Mouse (Mus musculus): Measurements from ENCODE around the gene Mecom. TPM values are rescaled to one million over a fixed set of nuclear protein-coding genes. Genes with fewer than 3 reads are reported as not detected.

The Mecom gene
- polyA plus RNA-seq, 1 experiment from 2014 or later, result 13.0 TPM

DNA sequence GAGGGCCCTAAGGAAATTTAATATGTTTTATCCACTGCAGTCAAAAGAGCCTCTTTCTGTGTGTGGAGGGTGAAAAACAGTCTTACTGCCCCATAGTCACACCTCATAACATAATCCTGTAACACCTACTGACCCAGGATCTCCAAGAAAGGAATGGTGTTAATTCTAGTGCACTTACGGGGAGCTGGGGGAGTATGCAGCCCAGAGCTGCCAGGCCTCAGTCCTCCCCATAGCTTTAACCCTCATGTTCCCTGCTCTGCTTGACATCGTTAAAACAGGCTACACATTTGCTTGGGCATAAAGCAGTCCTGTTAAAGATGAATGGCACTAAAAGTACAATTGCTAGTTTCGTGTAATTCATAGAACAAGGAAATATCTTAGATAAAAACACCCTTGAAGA lies 335.0 kb downstream of the Mecom start:
- Histone ChIP-seq H3K9me3 (ENCODE audit: control insufficient read depth, low read length) (no peaks in the 10 kb centered on the region), H3K27me3 (replicated peaks; ENCODE audit: control insufficient read depth, insufficient read depth, low read length) (peaks cover 3% of the 10 kb centered on the region; the same call in 1 of the 2 replicates), H3K27ac (replicated peaks; ENCODE audit: low read depth, low read length) (no peak overlapping the region), H3K4me3 (ENCODE audit: low read depth, low read length) (no peak overlapping the region), H3K9ac (ENCODE audit: low read depth, low read length) (no peak overlapping the region), H3K4me2 (ENCODE audit: low read depth, low read length) (no peak overlapping the region), H3K36me3 (ENCODE audit: control insufficient read depth, insufficient read depth, low read length) (no peaks in the 10 kb centered on the region), H3K4me1 (ENCODE audit: control insufficient read depth, insufficient read depth, low read length) (peaks cover 8% of the 10 kb centered on the region; the same call in 1 of the 2 replicates)
- DNase-seq (ENCODE audit: low spot score) (no peak), ATAC-seq (ENCODE audit: low read depth) (no peak)
- WGBS, result 50% methylated on average over 3 of the region's 3 CpGs

- H3K27ac ChIP-seq (replicated peaks; ENCODE audit: low read depth, low read length), result no peak overlapping the region
- no peaks in the 10 kb centered on the region for H3K27me3 ChIP-seq (replicated peaks; ENCODE audit: control insufficient read depth, insufficient read depth, low read length)
- H3K4me1 ChIP-seq (ENCODE audit: control insufficient read depth, insufficient read depth, low read length), result peaks cover 8% of the 10 kb centered on the region; the same call in 1 of the 2 replicates
- no peak overlapping the region for H3K4me3 ChIP-seq (ENCODE audit: low read depth, low read length)
- no peaks in the 10 kb centered on the region for H3K36me3 ChIP-seq (ENCODE audit: control insufficient read depth, insufficient read depth, low read length)
- no peaks in the 10 kb centered on the region for H3K9me3 ChIP-seq (ENCODE audit: control insufficient read depth, low read length)
- no peak for ATAC-seq (ENCODE audit: low read depth)
- H3K9ac ChIP-seq (ENCODE audit: low read depth, low read length), result no peak overlapping the region
- no peak overlapping the region for H3K4me2 ChIP-seq (ENCODE audit: low read depth, low read length)
- DNase-seq (ENCODE audit: low spot score), result no peak
Measured at GRCm38 (mm10) chr3:30209131-30209530, 338.7 kb downstream of the Mecom start.

DNA sequence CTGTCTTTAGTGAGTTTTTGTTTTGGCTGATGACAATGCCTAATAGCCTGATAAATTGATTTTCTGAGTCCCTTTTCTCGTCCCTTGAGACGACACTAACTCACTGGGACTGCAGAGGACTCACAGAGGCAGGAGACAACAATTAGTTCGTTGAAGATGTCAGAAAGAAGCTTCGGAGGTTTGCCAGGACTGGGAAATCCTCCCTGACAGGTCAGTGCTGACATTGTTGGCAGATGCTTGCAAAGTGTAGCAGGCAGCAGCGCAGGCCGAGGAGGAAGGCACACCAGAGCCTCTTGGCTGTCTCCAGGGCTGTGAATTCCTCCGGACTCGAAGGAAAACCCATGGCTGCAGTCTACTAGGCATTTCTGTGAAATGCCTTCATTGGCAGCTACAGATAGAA lies 339.9 kb downstream of the Mecom start:
- H3K4me2 ChIP-seq (ENCODE audit: low read depth, low read length), result no peak overlapping the region
- no peaks in the 10 kb centered on the region for H3K27me3 ChIP-seq (replicated peaks; ENCODE audit: control insufficient read depth, insufficient read depth, low read length)
- ATAC-seq (ENCODE audit: low read depth) (no peak), DNase-seq (ENCODE audit: low spot score) (peak; percentile 29)
- H3K9ac ChIP-seq (ENCODE audit: low read depth, low read length), result no peak overlapping the region
- H3K4me1 ChIP-seq (ENCODE audit: control insufficient read depth, insufficient read depth, low read length), result no peaks in the 10 kb centered on the region
- no peak overlapping the region for H3K4me3 ChIP-seq (ENCODE audit: low read depth, low read length)
- WGBS, result 36% methylated on average over 8 of the region's 8 CpGs
- H3K36me3 ChIP-seq (ENCODE audit: control insufficient read depth, insufficient read depth, low read length), result no peaks in the 10 kb centered on the region
- H3K27ac ChIP-seq (replicated peaks; ENCODE audit: low read depth, low read length), result no peak overlapping the region
- no peaks in the 10 kb centered on the region for H3K9me3 ChIP-seq (ENCODE audit: control insufficient read depth, low read length)

DNA sequence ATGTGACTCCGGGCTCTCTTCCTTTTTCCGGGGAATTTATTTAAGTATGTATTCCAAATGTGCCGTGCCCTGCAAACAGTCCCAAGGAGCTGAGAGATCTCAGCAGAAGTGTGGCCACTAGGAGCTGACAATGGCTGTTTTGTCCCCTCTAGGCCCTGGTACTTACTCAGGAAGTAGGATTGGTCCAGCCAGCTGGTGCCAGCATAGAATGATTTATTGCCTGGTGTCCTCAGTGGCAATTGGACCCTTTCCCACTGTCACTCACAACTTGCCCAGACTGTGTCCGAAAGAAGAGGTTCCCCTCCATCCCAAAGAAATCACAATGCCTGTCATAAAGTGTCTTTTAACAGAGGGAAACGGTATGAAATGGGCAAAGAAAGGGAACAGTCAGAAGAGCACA lies 340.4 kb downstream of the Mecom start:
- peak; percentile 29 for DNase-seq (ENCODE audit: low spot score)
- no peaks in the 10 kb centered on the region for H3K4me1 ChIP-seq (ENCODE audit: control insufficient read depth, insufficient read depth, low read length)
- no peaks in the 10 kb centered on the region for H3K27me3 ChIP-seq (replicated peaks; ENCODE audit: control insufficient read depth, insufficient read depth, low read length)
- ATAC-seq (ENCODE audit: low read depth), result no peak
- H3K27ac ChIP-seq (replicated peaks; ENCODE audit: low read depth, low read length), result no peak overlapping the region
- no peaks in the 10 kb centered on the region for H3K9me3 ChIP-seq (ENCODE audit: control insufficient read depth, low read length)
- no peak overlapping the region for H3K9ac ChIP-seq (ENCODE audit: low read depth, low read length)
- H3K36me3 ChIP-seq (ENCODE audit: control insufficient read depth, insufficient read depth, low read length), result no peaks in the 10 kb centered on the region
- no peak overlapping the region for H3K4me3 ChIP-seq (ENCODE audit: low read depth, low read length)
- 41% methylated on average over 5 of the region's 5 CpGs for WGBS
- no peak overlapping the region for H3K4me2 ChIP-seq (ENCODE audit: low read depth, low read length)

DNA sequence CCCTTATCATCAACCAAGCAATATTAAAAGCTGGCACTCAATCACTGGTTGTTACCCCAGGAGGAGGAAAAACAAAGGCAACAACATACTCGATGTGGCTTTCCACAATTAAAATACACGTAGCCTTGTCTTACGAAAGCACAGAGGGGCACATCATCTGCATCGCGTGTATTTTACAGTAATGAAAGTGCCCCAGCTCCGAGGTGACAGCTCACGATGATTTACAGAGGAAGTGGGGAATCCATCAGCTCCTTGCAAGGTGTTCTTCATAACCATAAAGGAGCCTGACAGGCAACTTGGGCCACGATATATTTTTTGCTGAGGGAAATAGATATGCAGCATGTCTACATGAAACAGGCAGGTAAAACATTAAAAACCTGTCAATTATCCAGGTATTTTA lies 341.7 kb downstream of the Mecom start:
- Histone ChIP-seq H3K27me3 (replicated peaks; ENCODE audit: control insufficient read depth, insufficient read depth, low read length) (no peaks in the 10 kb centered on the region), H3K4me3 (ENCODE audit: low read depth, low read length) (no peak overlapping the region), H3K36me3 (ENCODE audit: control insufficient read depth, insufficient read depth, low read length) (no peaks in the 10 kb centered on the region), H3K9me3 (ENCODE audit: control insufficient read depth, low read length) (no peaks in the 10 kb centered on the region), H3K9ac (ENCODE audit: low read depth, low read length) (no peak overlapping the region), H3K4me2 (ENCODE audit: low read depth, low read length) (no peak overlapping the region), H3K4me1 (ENCODE audit: control insufficient read depth, insufficient read depth, low read length) (no peaks in the 10 kb centered on the region), H3K27ac (replicated peaks; ENCODE audit: low read depth, low read length) (no peak overlapping the region)
- ATAC-seq (ENCODE audit: low read depth) (no peak), DNase-seq (ENCODE audit: low spot score) (no peak)
- WGBS, result 80% methylated on average over 8 of the region's 8 CpGs

DNA sequence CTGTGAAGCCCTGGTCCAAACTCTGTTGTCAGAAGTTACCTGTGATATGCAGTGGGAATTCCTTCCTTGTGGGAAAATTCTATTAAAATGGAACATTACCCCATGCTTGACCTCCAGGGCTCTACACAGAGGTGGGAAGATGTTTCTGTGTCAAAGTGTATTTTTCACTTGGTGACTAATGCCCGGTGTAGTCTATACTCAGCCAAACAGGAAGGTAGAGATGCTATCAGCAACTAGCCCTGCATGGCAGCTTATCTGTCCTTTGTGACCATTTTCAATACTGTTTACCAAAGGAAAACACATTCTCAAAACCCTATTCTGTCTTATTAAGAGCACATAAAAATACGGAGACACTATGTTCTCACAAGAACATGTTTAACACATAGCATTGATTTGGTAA lies 344.0 kb downstream of the Mecom start:
- Histone ChIP-seq H3K9me3 (ENCODE audit: control insufficient read depth, low read length) (no peaks in the 10 kb centered on the region), H3K27ac (replicated peaks; ENCODE audit: low read depth, low read length) (no peak overlapping the region), H3K4me2 (ENCODE audit: low read depth, low read length) (no peak overlapping the region), H3K27me3 (replicated peaks; ENCODE audit: control insufficient read depth, insufficient read depth, low read length) (no peaks in the 10 kb centered on the region), H3K9ac (ENCODE audit: low read depth, low read length) (no peak overlapping the region), H3K4me3 (ENCODE audit: low read depth, low read length) (no peak overlapping the region), H3K36me3 (ENCODE audit: control insufficient read depth, insufficient read depth, low read length) (no peaks in the 10 kb centered on the region), H3K4me1 (ENCODE audit: control insufficient read depth, insufficient read depth, low read length) (no peaks in the 10 kb centered on the region)
- DNase-seq (ENCODE audit: low spot score) (no peak), ATAC-seq (ENCODE audit: low read depth) (no peak)
- WGBS, result 76% methylated on average over 2 of the region's 2 CpGs

DNA sequence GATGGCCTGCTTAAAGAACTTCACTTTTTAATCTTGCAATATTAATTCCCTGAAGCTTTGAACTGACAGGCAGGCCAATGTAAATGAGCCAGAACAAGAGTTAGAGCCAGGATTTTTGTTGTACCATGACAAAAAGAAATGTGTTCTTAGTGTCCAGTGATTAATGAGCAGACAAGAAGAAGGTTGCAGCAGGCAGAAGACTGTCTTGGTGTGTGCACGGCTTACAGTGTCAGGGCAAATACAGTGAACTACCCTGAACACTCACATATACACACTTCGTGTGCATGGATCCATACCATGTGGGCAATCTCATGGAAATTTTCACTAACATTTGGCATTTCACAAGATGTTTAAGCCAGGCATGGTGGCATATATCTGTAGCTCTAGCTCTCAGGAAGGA lies 349.0 kb downstream of the Mecom start:
- Histone ChIP-seq H3K4me1 (ENCODE audit: control insufficient read depth, insufficient read depth, low read length) (no peaks in the 10 kb centered on the region), H3K27me3 (replicated peaks; ENCODE audit: control insufficient read depth, insufficient read depth, low read length) (no peaks in the 10 kb centered on the region), H3K9ac (ENCODE audit: low read depth, low read length) (no peak overlapping the region), H3K27ac (replicated peaks; ENCODE audit: low read depth, low read length) (no peak overlapping the region), H3K4me2 (ENCODE audit: low read depth, low read length) (no peak overlapping the region), H3K36me3 (ENCODE audit: control insufficient read depth, insufficient read depth, low read length) (no peaks in the 10 kb centered on the region), H3K9me3 (ENCODE audit: control insufficient read depth, low read length) (no peaks in the 10 kb centered on the region), H3K4me3 (ENCODE audit: low read depth, low read length) (no peak overlapping the region)
- ATAC-seq (ENCODE audit: low read depth) (no peak), DNase-seq (ENCODE audit: low spot score) (no peak)
- 78% methylated on average over 2 of the region's 2 CpGs for WGBS

DNA sequence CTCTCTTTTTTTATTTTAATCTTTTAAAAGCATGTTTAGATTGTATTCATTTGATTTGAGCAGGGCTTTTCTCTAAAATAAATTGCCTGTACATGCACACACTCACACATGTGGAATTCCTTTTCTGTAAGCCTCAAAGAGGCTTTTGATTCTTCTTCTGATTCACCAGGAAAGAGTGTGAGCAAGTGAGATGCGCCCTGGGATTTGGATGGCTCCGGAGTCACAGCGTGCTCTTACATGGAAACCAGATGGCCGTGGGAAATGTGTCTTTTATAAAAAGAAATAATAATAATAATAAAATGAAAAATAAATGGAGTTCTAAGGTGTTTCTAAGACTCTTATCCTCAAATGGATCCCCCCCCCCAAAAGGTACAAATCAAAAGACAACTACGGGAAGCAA lies 349.6 kb downstream of the Mecom start:
- Histone ChIP-seq H3K36me3 (ENCODE audit: control insufficient read depth, insufficient read depth, low read length) (no peaks in the 10 kb centered on the region), H3K9ac (ENCODE audit: low read depth, low read length) (no peak overlapping the region), H3K27ac (replicated peaks; ENCODE audit: low read depth, low read length) (no peak overlapping the region), H3K9me3 (ENCODE audit: control insufficient read depth, low read length) (no peaks in the 10 kb centered on the region), H3K4me1 (ENCODE audit: control insufficient read depth, insufficient read depth, low read length) (no peaks in the 10 kb centered on the region), H3K4me2 (ENCODE audit: low read depth, low read length) (no peak overlapping the region), H3K4me3 (ENCODE audit: low read depth, low read length) (no peak overlapping the region), H3K27me3 (replicated peaks; ENCODE audit: control insufficient read depth, insufficient read depth, low read length) (no peaks in the 10 kb centered on the region)
- WGBS, result 47% methylated on average over 5 of the region's 5 CpGs
- ATAC-seq (ENCODE audit: low read depth) (no peak), DNase-seq (ENCODE audit: low spot score) (no peak)

- H3K36me3 ChIP-seq (ENCODE audit: control insufficient read depth, insufficient read depth, low read length), result no peaks in the 10 kb centered on the region
- DNase-seq (ENCODE audit: low spot score) (no peak), ATAC-seq (ENCODE audit: low read depth) (no peak)
- H3K27ac ChIP-seq (replicated peaks; ENCODE audit: low read depth, low read length), result no peak overlapping the region
- no peak overlapping the region for H3K4me2 ChIP-seq (ENCODE audit: low read depth, low read length)
- H3K4me1 ChIP-seq (ENCODE audit: control insufficient read depth, insufficient read depth, low read length), result no peaks in the 10 kb centered on the region
- no peak overlapping the region for H3K9ac ChIP-seq (ENCODE audit: low read depth, low read length)
- H3K4me3 ChIP-seq (ENCODE audit: low read depth, low read length), result no peak overlapping the region
- H3K27me3 ChIP-seq (replicated peaks; ENCODE audit: control insufficient read depth, insufficient read depth, low read length), result no peaks in the 10 kb centered on the region
- 87% methylated on average over 3 of the region's 3 CpGs for WGBS
- no peaks in the 10 kb centered on the region for H3K9me3 ChIP-seq (ENCODE audit: control insufficient read depth, low read length)
Measured at GRCm38 (mm10) chr3:30195186-30195585, 352.6 kb downstream of the Mecom start.

All from embryonic facial prominence, embryonic 14.5 days (tissue).